Mouse (Mus musculus): ENCODE results near the gene Jmjd1c. TPM values are rescaled to one million over a fixed set of nuclear protein-coding genes. Genes with fewer than 3 reads are reported as not detected.
A peak's percentile ranks its signal among the peaks of the same experiment; 100 is the strongest.

Jmjd1c gene
- total and polyA plus RNA-seq, 2 experiments from 2014 or later: 45.1 to 63.8 TPM

GRCm38 (mm10) chr10:67124156-67124555 lies 28.2 kb downstream of the Jmjd1c start:
- H3K36me3 ChIP-seq (ENCODE audit: insufficient read depth, low read length): no peaks in the 10 kb centered on the region
- no peak for ATAC-seq (ENCODE audit: low FRiP score)
- no peak overlapping the region for H3K4me2 ChIP-seq (ENCODE audit: low read depth, low read length, poor library complexity, severe bottlenecking)
- TF ChIP-seq CTCF (IDR thresholded peaks at IDR 0.05): no peak
- no peak for DNase-seq (ENCODE audit: low spot score)
- H3K4me3 ChIP-seq (ENCODE audit: low read depth, low read length): no peak overlapping the region
- 59% methylated on average over 4 of the region's 4 CpGs for WGBS
- no peak overlapping the region for H3K27ac ChIP-seq (ENCODE audit: low read depth, low read length)
- no peak overlapping the region for H3K9ac ChIP-seq (replicated peaks; ENCODE audit: low read length, poor library complexity, severe bottlenecking)
- no peaks in the 10 kb centered on the region for H3K9me3 ChIP-seq (ENCODE audit: low read length)
- no peaks in the 10 kb centered on the region for H3K27me3 ChIP-seq (ENCODE audit: insufficient read depth, low read length)
- H3K4me1 ChIP-seq (ENCODE audit: insufficient read depth, low read length): 0 out of 2 replicates have a peak, but pooled peaks cover 8% of the 10 kb centered on the region

DNA sequence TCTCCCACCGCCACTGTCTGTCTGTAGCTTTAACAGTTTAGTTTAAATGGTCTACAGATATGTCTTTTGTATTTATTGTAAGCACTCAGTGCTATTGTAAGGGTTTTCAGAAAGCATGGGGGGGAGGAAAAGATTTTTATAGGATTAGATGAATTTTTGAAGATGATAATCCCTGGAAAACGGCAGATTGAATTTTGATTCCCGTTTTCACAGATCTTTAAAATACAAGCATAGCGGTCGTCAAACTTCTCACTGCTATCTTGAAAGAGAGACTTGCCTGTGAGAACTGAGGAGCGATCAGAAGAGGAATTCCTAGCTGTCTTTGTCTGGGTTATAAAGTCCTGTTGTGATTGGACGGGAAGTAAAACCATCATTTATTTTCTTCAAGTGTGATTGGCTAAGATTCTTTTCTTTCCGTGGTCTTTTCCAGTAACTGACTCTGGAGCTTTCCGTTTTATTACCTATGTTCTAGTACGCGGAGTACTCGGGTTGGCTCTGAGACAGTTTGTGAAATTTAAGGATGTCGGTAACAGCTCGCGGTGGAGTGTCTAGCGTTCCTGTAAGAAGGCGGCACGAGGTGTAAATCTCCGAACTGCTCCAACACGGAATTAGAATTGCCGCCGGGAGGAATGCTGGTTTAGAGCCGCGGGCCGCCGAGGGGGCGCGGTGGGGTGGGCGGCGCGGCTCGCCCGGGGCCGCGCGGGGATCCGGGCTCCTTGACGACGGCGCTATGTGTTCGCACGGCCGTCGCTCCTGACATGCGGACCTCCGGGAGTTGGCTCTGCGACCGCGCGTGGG lies 30.3 kb downstream of the Jmjd1c start:
- DNase-seq (ENCODE audit: low spot score): peak; percentile 79
- Histone ChIP-seq H3K27me3 (ENCODE audit: insufficient read depth, low read length) (no peaks in the 10 kb centered on the region), H3K4me1 (ENCODE audit: insufficient read depth, low read length) (0 out of 2 replicates have a peak, but pooled peaks cover 8% of the 10 kb centered on the region), H3K36me3 (ENCODE audit: insufficient read depth, low read length) (no peaks in the 10 kb centered on the region), H3K4me3 (ENCODE audit: low read depth, low read length) (peak overlapping the region; percentile 58), H3K9me3 (ENCODE audit: low read length) (no peaks in the 10 kb centered on the region), H3K27ac (ENCODE audit: low read depth, low read length) (peak overlapping the region; percentile 86), H3K4me2 (ENCODE audit: low read depth, low read length, poor library complexity, severe bottlenecking) (peak overlapping the region; percentile 70), H3K9ac (replicated peaks; ENCODE audit: low read length, poor library complexity, severe bottlenecking) (peak overlapping the region; percentile 86)
- no peak for TF ChIP-seq CTCF (IDR thresholded peaks at IDR 0.05)
- peak; percentile 84 for ATAC-seq (ENCODE audit: low FRiP score)
- 1% methylated on average over 46 of the region's 50 CpGs for WGBS

DNA sequence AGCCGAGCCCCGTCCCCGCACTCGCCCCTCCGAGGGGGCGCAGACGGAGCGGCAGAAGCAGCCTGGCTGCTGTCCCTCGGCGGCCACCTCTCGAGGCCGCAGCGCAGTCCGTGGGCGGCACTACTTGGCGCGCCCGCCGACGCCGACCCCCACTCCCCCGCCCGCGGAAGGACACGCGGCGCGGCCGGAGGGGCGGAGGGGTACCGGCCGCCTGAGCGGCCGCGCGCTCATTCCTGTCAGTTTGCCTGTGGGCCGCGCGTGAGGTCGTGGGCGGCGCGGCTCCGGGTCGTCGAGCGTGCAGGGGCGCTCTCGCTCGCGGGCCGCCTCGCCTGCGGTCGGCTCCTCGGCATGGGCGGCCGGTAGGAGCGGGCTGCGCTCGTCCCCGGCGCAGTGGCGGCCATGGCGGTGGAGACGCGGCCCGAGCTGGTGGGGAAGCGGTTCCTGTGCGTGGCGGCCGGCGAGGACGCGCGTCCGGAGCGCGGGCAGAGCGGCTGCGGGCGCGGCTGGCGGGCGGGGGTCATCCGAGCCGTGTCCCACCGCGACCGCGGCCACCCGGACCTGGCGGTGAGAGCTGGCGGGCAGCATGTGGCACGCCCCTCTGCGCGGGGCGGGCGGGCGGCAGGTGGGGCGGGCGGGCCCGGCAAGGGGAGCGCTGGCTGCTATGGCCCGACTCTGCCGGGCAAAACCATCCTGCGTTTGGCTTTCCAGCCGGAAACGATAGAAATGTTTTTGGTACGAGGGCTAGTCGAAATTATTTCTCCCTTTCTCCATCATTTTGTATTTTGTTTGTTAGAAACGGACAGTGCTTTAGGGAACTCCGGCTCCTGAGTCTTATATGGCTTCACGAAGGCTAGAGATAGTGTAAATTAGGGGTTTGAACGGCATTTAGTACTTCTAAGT lies 31.2 kb downstream of the Jmjd1c start:
- H3K36me3 ChIP-seq (ENCODE audit: insufficient read depth, low read length): no peaks in the 10 kb centered on the region
- no peaks in the 10 kb centered on the region for H3K27me3 ChIP-seq (ENCODE audit: insufficient read depth, low read length)
- no peaks in the 10 kb centered on the region for H3K9me3 ChIP-seq (ENCODE audit: low read length)
- H3K4me1 ChIP-seq (ENCODE audit: insufficient read depth, low read length): 0 out of 2 replicates have a peak, but pooled peaks cover 8% of the 10 kb centered on the region
- peak overlapping the region; percentile 70 for H3K4me2 ChIP-seq (ENCODE audit: low read depth, low read length, poor library complexity, severe bottlenecking)
- peak overlapping the region; percentile 86 for H3K9ac ChIP-seq (replicated peaks; ENCODE audit: low read length, poor library complexity, severe bottlenecking)
- ATAC-seq (ENCODE audit: low FRiP score): peak; percentile 83
- peak overlapping the region; percentile 58 for H3K4me3 ChIP-seq (ENCODE audit: low read depth, low read length)
- under 1% methylated on average over 62 of the region's 115 CpGs for WGBS
- peak overlapping the region; percentile 86 for H3K27ac ChIP-seq (ENCODE audit: low read depth, low read length)
- peak; percentile 81 for DNase-seq (ENCODE audit: low spot score)
- no peak for TF ChIP-seq CTCF (IDR thresholded peaks at IDR 0.05)

DNA sequence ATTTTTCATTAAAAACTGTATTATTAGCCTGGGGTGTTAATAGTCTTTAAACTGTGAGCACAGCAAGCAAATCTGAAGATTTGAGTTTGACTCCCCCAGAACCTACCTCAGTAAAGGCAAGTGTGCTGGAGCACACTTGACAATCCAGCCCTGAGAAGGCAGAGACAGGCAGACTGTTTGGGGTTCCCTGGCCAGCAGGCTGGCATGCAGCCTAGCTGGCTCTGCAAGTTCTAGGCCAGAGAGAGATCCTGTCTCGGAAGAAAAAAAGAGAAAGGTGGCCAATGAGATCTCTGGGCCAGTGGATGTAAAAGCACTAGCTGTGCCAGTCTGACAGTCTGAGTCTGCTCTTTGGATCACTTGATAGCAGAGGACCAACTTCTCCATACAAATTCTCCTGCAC lies 33.6 kb downstream of the Jmjd1c start:
- Histone ChIP-seq H3K36me3 (ENCODE audit: insufficient read depth, low read length) (no peaks in the 10 kb centered on the region), H3K9me3 (ENCODE audit: low read length) (no peaks in the 10 kb centered on the region), H3K27me3 (ENCODE audit: insufficient read depth, low read length) (no peaks in the 10 kb centered on the region), H3K4me3 (ENCODE audit: low read depth, low read length) (no peak overlapping the region), H3K4me1 (ENCODE audit: insufficient read depth, low read length) (0 out of 2 replicates have a peak, but pooled peaks cover 8% of the 10 kb centered on the region), H3K9ac (replicated peaks; ENCODE audit: low read length, poor library complexity, severe bottlenecking) (no peak overlapping the region), H3K27ac (ENCODE audit: low read depth, low read length) (no peak overlapping the region), H3K4me2 (ENCODE audit: low read depth, low read length, poor library complexity, severe bottlenecking) (no peak overlapping the region)
- no peak for DNase-seq (ENCODE audit: low spot score)
- 72% methylated on average over 1 of the region's 1 CpGs for whole genome bisulfite sequencing
- no peak for ATAC-seq (ENCODE audit: low FRiP score)
- no peak for TF ChIP-seq CTCF (IDR thresholded peaks at IDR 0.05)

DNA sequence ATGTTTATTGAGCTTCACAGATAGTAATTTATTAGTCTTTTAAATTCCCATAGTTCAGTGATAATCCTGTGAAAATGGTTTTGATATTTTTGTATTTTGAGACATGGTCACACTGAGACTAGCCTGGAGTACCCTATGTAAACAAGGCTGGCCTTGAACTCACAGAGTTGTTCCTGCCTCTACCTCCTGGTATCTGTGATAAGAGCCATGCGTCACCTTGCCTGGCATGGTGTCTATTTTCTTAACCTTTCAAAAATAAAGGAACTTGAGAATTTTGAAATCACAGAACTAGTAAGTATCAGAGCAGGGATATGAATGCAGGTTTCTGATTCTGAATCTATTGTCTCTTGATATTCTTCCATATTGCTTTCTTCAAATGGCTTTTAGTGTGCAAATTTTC lies 35.8 kb downstream of the Jmjd1c start:
- ATAC-seq (ENCODE audit: low FRiP score): no peak
- 87% methylated on average over 1 of the region's 1 CpGs for WGBS
- no peak for DNase-seq (ENCODE audit: low spot score)

More for the DNA sequence above, 35.8 kb downstream of the Jmjd1c start:
- Histone ChIP-seq H3K9ac (replicated peaks; ENCODE audit: low read length, poor library complexity, severe bottlenecking) (no peak overlapping the region), H3K4me2 (ENCODE audit: low read depth, low read length, poor library complexity, severe bottlenecking) (no peak overlapping the region), H3K4me1 (ENCODE audit: insufficient read depth, low read length) (0 out of 2 replicates have a peak, but pooled peaks cover 8% of the 10 kb centered on the region), H3K27ac (ENCODE audit: low read depth, low read length) (no peak overlapping the region), H3K36me3 (ENCODE audit: insufficient read depth, low read length) (no peaks in the 10 kb centered on the region), H3K9me3 (ENCODE audit: low read length) (no peaks in the 10 kb centered on the region), H3K27me3 (ENCODE audit: insufficient read depth, low read length) (no peaks in the 10 kb centered on the region), H3K4me3 (ENCODE audit: low read depth, low read length) (no peak overlapping the region)
- TF ChIP-seq CTCF (IDR thresholded peaks at IDR 0.05): no peak

Measured in midbrain, postnatal 0 days (tissue).